Mouse (Mus musculus) ovary, postnatal 10 days (tissue): ENCODE measurements around the gene Vwa2.

ENCODE experiments used
- DNase-seq: peaks from one replicate; pipeline ENCODE4 v3.0.0; 2022; ENCODE audit warnings: low spot score

Gene Vwa2

DNA sequence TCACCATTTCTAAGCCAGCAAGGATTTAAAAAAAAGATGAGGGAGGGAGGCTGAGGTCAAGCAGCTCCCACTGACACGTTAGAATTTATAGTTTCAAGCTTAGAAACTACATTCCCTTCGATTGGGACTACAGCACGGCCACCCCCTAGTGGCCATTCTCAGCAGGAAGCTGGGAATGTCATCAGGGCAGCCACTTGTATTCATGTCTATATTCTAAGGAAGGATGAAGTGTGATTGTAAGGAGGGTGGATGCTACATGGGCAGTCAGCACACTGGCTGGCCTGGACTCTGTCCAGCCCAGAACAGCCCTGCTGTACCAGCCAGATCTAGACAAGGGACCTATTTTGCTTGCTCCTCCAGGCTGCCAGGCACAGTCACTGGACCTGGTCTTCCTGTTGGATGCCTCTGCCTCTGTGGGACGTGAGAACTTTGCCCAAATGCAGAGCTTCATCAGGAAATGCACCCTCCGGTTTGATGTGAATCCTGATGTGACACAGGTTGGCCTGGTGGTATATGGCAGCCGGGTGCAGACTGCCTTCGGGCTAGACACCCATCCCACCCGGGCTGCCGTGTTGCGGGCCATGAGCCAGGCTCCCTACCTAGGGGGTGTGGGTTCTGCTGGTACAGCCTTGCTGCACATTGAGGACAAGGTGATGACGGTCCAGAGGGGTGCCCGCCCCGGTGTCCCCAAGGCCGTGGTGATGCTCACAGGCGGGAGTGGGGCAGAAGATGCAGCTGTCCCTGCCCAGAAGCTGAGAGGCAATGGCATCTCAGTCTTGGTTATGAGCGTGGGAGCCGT, 34.6 kb downstream of the Vwa2 start:
- DNase-seq: no peak

DNA sequence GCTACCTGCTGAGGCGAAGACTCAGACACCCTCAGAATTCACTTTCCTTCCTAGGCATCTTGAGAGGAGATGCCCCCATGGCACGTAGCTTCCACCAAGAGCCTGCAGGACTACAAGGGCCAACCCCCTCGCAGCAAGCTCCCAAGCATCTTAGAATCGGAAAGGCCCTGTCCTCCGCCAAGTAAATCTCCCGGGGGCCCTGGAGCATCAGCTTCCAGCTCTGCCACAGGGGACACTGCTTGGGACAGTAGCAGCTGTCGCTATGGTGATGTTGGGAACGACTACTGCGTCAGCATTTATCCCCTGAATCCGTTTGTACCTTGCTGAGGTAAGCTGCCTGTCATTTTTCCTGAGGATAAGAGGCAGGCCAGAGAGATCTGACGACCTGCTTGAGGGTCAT, 36.5 kb downstream of the Vwa2 start:
- DNase-seq: no peak

DNA sequence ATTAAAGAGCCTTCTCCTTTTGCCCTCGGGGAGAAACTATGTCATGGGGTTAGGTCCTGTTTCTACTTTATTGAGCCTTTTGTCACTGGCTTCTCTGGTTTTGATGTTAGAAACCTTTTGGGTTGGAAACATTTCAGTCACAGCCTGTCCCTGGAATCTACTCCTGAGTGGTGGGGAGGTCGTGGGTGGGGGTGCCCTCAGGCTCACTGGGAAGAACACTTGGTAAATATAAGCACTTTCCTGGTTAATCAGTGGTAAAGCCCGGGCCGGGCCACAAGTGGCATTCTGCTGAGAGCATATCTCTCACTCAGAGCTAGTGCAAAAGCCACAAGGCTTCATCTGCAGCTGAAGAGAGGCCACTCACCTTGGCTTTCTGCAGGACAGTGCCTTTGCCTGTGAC, 39.7 kb downstream of the Vwa2 start:
- DNase-seq: no peak

DNA sequence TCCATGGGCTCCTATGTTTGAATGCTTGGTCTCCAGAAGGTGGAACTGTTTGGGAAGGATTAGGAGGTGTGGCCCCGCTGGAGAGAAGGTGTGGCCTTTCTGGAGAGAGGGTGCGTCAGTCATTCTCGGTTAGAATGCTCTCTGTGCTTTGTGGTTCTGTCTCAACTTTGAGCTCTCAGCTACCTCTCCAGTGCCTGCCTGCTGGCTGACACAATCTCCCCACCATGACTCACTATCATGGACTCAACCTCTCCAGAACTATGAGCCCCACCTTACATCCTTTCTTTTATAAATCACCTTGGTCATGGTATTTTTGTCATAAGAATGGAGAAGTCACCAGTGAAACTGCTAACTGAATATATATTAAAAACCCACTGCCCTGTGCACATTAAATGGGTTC, 40.6 kb downstream of the Vwa2 start:
- no peak for DNase-seq

DNA sequence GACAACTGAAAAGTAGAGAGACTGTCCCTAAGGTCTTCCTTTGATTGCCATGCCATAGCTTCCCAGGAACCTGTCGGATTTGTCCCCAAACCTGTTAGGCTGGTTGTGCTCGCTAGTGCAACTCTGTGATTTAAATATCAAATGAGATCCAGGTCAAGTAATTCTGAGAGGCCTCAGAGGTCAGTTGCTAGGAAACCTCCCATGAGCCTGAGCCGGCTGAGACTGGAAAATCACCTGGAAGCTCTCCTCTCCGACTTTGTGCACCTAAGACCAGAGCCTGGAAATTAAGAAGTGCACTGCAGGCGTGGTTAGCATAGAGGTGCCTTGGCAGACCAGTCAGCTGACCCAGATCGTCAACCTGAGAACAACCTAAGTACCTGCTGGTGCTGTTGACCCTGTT, 41.0 kb downstream of the Vwa2 start:
- no peak for DNase-seq

DNA sequence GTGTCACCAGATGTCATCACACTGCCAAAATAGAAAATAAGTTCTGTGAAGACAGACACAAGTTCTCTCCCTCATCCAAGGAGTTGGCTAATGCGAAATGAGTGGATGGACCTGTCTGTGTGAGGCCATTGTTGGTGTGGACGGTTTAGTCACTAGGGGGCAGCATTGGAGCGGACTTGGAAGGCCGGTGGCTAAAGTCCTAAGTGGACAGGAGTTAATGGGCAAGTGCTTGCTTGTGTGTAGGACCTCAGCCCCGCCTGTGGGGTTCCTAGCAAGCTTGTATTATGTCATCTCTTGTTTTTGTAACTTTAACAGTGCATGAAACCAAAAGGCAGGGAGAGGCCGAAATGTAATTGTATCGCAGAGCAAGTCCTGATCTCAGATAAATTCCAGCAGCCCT, 45.6 kb downstream of the Vwa2 start:
- DNase-seq: peak; percentile 75

DNA sequence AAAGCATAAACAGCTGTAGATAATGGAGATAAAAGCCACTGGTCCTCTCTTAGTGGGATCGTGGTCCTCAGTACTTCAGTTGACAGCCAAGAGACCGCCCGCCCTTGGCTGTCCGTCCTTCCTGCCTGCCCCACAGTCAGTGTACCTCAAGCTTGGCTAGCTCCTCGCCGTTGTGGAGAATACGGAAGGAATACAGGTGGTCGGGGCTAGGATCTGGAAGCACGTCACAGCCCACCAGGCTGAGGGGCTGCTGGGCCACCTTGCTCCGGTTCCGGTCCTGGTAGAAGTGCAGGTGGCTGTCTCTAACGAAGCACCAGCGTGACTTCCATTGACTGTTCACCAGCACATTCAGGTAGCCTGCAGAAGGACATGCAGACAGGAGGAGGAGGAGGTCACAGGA, 46.2 kb downstream of the Vwa2 start:
- no peak for DNase-seq

DNA sequence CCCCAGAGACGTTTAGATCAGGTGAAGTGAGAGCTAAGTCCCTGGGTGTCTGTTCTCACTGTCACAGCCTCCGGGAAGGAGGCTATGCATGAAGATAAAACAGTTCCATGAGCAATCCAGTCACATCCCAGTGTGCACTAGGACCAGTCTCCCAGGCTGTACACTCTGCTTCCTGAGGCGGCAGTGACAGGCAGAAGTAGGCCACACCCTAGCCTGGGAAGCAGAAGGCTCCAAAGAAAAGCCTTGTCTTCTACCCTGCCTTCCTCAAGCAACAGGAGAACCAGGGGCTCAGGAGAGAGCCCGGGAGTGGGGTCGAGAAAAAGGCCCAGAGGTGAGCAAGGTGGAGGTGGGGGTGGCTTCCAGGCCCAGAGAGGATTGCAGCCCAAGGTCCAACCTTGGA, 47.7 kb downstream of the Vwa2 start:
- no peak for DNase-seq

DNA sequence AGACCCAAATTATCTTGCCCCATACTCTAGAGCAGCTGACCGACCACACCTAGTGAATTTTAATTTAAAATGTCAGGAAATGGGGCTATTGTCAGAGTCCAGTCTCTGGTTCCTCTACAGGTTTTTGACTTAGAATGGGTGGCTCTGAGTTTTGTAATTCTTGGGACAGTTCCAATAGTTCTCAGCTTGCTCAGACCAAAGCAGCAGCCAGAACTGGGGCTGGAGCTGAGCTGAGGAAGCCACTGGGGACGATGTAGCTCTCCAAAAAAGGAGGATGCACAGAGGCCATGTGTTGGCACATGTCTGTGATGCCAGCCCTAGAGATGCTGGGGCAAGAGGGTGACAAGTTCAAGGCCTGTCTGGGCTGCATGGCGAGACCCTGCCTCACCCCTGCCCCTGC, 55.3 kb downstream of the Vwa2 start:
- DNase-seq: no peak

DNA sequence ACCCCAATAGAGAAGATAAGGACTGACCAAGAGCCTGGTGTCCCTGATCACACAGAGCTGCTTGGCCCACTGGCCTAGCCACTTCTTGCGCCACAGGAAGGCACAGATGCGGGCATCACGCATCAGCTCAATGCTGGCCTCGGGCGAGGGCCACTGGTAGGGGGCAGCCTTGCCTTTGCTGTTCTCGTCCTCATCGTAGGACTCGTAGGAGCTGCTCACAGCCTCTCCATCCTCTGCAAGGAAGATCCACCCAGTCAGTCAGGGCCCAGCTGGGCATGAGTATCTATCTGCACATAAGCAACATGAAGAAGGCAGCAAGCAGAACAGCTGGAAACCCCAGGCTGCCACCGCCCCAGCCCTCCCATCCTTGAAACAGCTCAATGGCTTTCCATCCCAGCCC, 56.0 kb downstream of the Vwa2 start:
- no peak for DNase-seq

DNA sequence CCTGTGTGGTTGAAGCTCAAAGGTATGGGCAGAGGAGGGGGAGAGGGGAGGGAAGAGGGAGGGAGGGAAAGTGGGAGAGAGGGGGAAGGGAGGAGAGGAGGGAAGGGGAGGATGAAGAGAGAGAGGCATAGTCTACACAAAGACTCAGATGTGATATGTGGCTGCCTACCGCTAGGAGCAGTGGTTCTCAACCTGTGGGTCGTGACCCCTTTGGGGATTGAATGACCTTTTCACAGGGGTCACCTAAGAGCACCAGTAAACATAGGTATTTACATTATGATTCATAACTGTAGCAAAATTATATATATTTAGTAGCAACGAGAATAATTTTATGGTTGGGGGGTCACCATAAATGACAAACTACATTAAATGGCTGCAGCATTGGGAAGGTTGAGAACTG, 59.8 kb downstream of the Vwa2 start:
- no peak for DNase-seq

DNA sequence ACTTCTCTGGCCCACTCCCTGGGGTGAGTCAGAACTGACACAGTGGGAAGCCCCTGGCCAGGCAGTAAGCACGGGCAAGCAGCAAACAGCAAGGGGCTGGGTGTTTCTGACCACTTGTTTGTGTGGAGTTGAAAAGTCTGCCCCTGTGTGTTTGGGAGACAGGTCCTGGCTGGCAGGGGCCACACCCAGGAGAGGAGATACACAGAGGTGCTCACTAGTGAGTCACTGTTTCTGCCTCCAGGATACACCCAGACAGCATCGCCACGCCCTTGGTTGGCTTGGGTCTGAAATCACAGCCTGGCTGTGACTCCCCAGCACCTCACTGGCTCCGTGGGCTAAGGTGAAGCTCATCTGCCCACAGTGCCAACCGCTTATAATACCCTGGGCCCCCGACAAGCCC, 61.1 kb downstream of the Vwa2 start:
- no peak for DNase-seq

DNA sequence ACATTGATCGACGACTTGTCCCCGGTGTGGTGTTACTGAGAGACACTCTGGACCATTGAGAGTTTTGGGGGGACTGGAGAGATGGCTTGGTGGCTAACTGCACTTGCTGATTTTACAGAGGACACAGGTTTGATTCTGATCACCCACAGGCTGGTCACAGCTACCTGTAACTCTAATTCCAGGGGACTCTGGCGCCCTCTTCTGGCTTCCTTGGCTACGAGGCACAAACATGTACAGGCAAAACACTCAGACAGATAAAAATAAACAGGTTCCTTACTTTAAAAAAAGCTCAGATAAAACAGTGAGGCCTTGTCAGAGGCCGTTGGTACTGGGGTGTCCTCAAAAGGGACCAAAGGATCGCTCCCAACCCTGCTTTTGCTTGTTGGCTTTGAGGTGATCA, 61.7 kb downstream of the Vwa2 start:
- DNase-seq: no peak

DNA sequence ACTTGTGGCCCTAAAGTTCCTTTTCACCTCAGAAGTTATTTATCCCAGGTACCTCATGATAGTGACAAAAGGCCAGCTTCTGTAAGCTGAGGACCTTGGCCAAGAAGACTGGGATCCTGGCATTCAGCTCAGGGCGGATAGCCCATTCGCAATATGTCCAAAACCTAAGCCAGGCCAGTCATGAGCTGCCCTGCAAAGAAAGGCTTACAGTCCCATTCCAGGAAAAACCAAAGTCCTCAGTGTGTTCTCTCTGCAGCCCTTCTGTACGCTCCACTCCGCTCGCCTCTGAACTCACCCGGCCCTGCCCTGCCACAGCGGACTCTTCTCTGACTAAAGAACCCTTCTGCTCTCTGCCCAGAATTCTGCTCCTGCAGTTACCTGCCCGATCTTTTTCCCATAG, 62.2 kb downstream of the Vwa2 start:
- no peak for DNase-seq

DNA sequence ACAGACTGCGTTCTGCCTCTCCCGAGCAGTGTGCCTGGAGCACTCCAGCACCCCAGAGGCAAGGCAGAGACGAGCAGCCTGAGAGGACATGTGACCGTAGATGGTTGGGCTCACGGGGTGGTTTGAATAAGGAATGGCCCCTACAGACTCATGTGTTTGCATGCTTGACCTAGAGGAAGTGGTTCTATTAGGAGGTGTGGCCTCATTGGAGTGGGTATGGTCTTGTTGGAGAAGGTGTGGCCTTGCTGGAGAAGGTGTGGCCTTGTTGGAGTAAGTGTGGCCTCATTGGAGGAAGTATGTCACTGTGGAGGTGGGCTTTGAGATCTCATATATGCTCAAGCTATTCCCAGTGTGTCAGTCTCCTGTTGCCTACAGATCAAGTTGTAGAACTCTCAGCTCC, 63.9 kb downstream of the Vwa2 start:
- no peak for DNase-seq

DNA sequence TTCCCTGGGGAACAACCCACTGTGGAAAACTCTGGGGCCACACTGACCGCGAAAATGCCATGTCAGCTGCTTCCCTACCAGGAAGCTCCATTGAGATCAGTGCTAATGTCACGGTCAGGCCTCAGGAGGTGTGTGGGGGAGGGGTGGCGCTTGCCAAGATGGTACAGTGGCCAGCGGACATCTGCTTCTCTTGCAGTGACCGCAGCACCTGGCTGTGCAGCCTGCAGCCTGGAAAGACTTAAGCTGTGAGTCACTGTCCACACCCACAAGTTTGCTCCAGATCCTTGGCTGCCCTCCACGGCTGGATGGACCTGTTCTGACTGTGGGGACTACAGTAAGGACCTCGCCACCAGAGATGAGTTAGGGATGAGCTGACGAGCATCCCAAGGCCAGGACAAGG, 65.8 kb downstream of the Vwa2 start:
- no peak for DNase-seq

DNA sequence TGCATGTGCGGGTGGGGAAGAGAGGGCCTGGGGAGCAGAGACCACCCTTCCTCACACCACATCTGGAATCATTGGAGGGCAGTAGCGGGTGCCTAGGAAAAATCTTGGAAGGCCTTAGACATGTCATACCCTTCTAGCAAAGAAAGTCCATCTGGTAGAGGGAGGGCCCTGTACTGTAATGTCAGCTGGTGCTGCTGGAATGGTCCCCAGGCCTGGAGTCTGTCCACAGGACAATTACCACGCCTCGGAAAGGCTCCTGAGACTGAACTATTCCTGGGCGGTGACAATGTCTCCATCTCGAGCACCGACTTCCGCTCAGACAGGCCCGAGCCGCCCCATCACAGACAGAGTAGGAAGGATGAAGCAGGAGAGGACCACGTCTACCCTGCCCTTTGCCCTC, 66.5 kb downstream of the Vwa2 start:
- no peak for DNase-seq

DNA sequence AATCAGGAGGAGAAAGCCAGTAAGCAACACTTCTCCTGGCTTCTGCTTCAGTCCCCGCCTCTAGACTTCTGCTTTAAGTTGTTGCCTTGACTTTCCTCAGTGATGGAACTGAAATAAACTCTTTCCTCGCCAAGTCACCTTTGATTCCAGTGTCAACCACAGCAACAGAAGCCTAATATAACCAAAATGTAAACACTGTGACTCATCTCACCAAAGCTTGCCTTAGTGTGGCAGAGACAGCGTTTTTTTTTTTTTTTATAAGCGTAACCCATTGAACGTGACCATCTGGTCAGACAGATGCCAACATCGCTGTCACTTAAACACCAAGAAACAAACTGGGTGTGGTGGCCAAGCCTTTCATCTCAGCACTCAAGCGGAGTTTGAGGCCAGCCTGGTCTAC, 68.2 kb downstream of the Vwa2 start:
- no peak for DNase-seq

DNA sequence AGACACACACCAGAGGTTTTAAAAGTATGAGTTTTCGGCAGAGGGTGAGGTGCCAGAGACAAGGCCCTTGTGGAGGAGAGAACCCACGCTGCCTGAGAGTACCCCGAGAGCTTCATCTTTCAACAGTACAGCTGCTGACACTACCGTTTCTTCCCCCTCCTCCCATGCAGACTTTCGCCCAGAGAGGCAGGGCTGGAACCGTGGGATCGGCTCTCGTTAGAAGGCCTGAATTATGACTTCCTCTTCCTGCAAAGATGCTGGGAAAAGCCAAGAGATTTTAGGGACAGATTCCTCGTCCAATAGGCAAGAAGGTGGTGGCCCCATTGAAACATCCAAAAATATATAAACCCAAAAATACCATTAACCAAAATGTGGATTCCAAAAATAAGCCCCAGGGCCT, 70.2 kb downstream of the Vwa2 start:
- no peak for DNase-seq

DNA sequence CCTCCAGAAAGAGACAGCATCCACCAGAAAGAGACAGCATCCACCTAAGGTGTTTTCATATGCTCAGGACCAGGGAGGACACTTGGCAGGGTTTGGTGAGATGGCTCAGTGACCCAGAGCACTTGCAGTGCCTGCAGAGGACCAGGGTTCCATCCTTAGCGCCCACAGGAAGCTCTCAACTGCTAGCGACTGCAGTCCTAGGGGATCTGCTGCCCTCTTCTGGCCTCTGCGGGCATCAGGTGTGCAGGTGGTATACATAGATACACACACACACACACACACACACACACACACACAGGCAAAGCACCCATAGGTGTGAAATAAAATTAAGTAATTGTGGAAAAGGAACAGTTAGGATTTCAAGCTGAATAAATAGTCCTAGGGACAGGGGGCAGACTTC, 70.8 kb downstream of the Vwa2 start:
- no peak for DNase-seq

DNA sequence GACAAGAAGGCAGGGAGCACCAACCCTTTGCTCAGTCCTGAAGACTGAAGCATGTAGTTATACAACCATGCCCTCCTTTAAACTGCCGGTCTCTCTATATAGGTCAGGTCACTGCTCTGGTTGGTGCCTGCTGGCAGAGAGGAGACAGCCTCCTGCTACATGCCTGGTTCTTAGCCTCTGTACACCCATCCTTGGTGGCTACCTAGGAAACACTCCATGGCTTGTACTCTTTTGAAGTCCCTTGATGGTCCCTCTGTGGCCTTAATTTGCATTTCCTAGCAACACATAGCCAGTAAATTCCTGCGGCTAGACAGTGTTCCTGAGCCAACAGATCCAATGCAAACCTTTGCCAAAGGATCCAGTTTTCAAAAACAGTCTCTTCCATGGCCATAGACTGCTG, 71.6 kb downstream of the Vwa2 start:
- DNase-seq: no peak

DNA sequence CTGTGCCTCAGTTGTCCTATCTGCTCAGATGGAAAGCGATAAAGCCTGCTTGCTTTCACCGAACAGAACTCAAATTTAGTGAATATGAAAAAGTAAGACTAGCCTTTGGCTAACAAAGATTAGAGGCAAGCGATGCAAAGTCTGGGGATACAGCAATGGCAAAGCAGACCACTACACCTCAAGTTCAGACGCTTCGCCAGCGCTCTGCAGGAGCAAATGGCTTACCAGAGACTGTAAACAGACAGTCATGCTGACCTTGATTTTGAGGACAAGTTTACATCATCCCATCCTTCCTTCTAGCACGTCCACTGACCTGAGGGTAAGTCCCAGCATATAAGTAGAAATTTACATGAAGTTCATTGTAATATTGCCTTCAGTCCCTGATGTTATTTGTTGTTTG, 72.2 kb downstream of the Vwa2 start:
- DNase-seq: no peak

DNA sequence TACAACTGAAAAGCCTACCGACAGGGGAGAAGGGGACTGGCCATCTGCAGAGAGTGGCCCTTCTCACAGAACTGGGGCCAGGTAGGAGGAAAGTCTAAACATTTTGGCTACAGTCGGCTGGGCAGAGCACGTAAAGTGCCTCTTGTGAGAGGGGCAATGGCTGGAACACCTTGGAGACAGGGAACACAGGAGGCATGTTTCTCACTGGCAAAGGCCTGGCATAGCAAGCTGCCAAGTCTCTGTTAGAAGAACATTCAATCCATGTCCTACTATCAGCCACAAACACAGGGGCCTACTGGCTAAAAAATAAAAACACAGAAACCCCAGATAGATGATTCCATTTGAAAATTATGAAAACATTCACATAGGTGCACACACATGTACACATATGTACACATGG, 72.7 kb downstream of the Vwa2 start:
- DNase-seq: no peak

DNA sequence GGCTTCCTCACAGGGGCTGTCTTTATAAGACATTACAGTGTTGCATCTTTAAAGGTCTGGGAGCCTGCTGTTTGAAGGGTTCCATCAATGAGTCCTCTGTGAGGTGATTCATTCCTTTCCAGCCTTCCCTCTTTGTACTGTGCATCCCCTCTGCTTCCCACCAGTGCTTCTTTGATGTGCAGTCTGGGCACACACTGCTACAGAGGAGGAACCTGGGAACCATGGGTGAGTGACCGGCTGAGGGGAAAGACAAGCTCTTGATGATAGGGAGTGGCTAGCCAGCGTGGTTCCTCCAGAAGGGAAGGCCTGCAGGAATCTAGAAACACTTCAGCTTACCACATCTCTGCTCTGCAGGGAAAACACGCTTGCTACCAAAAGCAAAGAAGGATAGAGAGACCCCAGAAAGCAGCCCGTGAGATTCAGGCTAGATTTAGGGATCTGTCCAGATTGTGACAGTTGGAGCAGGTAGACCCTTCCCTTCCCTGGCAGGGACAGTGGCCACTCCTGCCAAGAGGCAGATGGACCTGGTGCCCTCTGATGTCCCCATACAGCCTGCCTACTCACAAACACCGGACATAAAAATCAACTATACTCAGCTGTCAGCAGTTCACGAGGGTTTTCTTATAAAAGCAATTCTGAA, 74.0 kb downstream of the Vwa2 start:
- no peak for DNase-seq
